Mouse (Mus musculus): ENCODE measurements around the gene Olfr91.

DNA sequence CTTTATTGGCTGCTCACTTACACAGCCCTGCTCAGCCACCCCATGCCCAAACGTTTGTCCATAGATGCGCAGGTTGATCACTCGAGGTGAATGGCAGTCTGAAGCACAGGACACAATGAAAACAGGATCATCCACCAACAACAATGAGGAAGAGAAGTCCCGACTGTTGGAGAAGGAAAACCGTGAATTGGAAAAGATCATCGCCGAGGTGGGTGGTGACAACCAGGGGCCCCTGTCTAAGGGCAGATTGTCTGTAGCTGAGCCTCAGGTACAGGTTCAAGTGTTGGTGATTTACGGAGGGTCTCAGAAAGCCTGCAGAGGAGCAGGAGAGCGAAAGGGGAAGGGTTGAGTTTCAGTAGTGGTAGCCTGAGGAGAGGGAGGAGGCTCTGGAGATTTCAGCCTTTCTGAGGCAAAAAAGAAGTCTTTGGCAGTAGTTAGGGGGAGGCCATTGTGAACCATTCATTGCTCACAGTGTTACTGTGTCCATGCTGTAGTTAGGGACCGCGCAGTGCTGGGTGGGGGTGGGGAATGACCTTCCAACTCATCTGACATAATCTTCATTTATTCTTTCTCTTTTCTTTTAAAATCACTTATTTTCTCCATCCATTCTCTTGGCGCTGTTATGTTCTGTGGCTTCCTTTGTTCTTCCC, 25.9 kb downstream of the Olfr91 start:
- no peak for TF ChIP-seq CTCF (IDR thresholded peaks at IDR 0.05; ENCODE audit: low read depth, low read length)
- TF ChIP-seq POLR2A (IDR thresholded peaks at IDR 0.05; ENCODE audit: insufficient read depth, low read length): no peak

Data from ES-Bruce4 (cell line).